8 mouse cellular contexts compared by ENCODE assay signal in genomic region chr11:118133752-118134169, GRCm38 (mm10). TPM values are rescaled to one million over a fixed set of nuclear protein-coding genes. Genes with fewer than 3 reads are reported as not detected.
DNase-seq lines count a peak whose midpoint lies in the region; ATAC-seq and TF ChIP-seq lines count a peak whose summit lies in the region.

No protein-coding gene starts in this region.

- H3K27ac ChIP-seq in lung, embryonic 14.5 days (ENCODE audit: low read depth): peak overlapping the region; percentile 36; the same call in 1 of the 2 replicates
- H3K27ac ChIP-seq in cerebellum, adult 2 months (ENCODE audit: insufficient read depth, low read length): no peak overlapping the region
- H3K27ac ChIP-seq in forebrain, embryonic 13.5 days: peak overlapping the region; percentile 61
- peak overlapping the region; percentile 51; the same call in 1 of the 2 replicates for H3K27ac ChIP-seq in intestine, embryonic 15.5 days

- H3K4me2 ChIP-seq in lung, embryonic 14.5 days: no peak overlapping the region
- H3K4me2 ChIP-seq in forebrain, embryonic 13.5 days: peak overlapping the region; percentile 5; the same call in 1 of the 2 replicates
- no peak overlapping the region for H3K4me2 ChIP-seq in intestine, embryonic 15.5 days (replicated peaks)

- WGBS in lung, embryonic 14.5 days: 28% methylated on average over 4 of the region's 4 CpGs
- WGBS in cerebellum, adult 2 months: 32% methylated on average over 4 of the region's 4 CpGs
- WGBS in forebrain, embryonic 13.5 days: 44% methylated on average over 4 of the region's 4 CpGs
- 24% methylated on average over 4 of the region's 4 CpGs for WGBS in intestine, embryonic 15.5 days

- no peaks in the 10 kb centered on the region for H3K36me3 ChIP-seq in lung, embryonic 14.5 days (ENCODE audit: insufficient read depth)
- no peaks in the 10 kb centered on the region for H3K36me3 ChIP-seq in forebrain, embryonic 13.5 days (ENCODE audit: poor library complexity, severe bottlenecking)
- H3K36me3 ChIP-seq in intestine, embryonic 15.5 days: no peaks in the 10 kb centered on the region

- no peaks in the 10 kb centered on the region for H3K9me3 ChIP-seq in lung, embryonic 14.5 days (ENCODE audit: low read depth, low read length)
- H3K9me3 ChIP-seq in forebrain, embryonic 13.5 days (replicated peaks): peaks cover 2% of the 10 kb centered on the region; the same call in 1 of the 2 replicates
- no peaks in the 10 kb centered on the region for H3K9me3 ChIP-seq in intestine, embryonic 15.5 days

- TF ChIP-seq POLR2A in cerebellum, adult 2 months (IDR thresholded peaks at IDR 0.05; ENCODE audit: borderline replicate concordance, insufficient read depth, low read length): no peak

- no peak overlapping the region for H3K4me3 ChIP-seq in lung, embryonic 14.5 days (ENCODE audit: low read depth, low read length)
- H3K4me3 ChIP-seq in cerebellum, adult 2 months (replicated peaks; ENCODE audit: insufficient read depth, low read depth, low read length): no peak overlapping the region
- no peak overlapping the region for H3K4me3 ChIP-seq in forebrain, embryonic 13.5 days
- no peak overlapping the region for H3K4me3 ChIP-seq in intestine, embryonic 15.5 days (replicated peaks)

- peak; percentile 70 for DNase-seq in lung, embryonic 14.5 days
- DNase-seq in lung, postnatal 14 days: no peak
- peak; percentile 53 to 61 for DNase-seq in cerebellum, adult 2 months
- DNase-seq in left cerebral cortex, adult 11 months (ENCODE audit: low spot score): no peak

- no peak overlapping the region for H3K9ac ChIP-seq in lung, embryonic 14.5 days
- H3K9ac ChIP-seq in forebrain, embryonic 13.5 days: no peak overlapping the region; the same call in 1 of the 2 replicates
- H3K9ac ChIP-seq in intestine, embryonic 15.5 days: no peak overlapping the region

- TF ChIP-seq CTCF in lung, embryonic 14.5 days (IDR thresholded peaks at IDR 0.05; ENCODE audit: low read depth): no peak
- peak; percentile 3; the same call in 1 of the 2 replicates for TF ChIP-seq CTCF in cerebellum, adult 2 months (IDR thresholded peaks at IDR 0.05; ENCODE audit: borderline replicate concordance, insufficient read depth, low read depth, low read length)

- H3K27me3 ChIP-seq in lung, embryonic 14.5 days (ENCODE audit: insufficient read depth, low read length): no peaks in the 10 kb centered on the region
- no peaks in the 10 kb centered on the region for H3K27me3 ChIP-seq in cerebellum, adult 2 months (ENCODE audit: control insufficient read depth, insufficient read depth, low read length)
- no peaks in the 10 kb centered on the region for H3K27me3 ChIP-seq in forebrain, embryonic 13.5 days
- no peaks in the 10 kb centered on the region for H3K27me3 ChIP-seq in intestine, embryonic 15.5 days (replicated peaks)

- peaks cover 11% of the 10 kb centered on the region; the same call in 1 of the 2 replicates for H3K4me1 ChIP-seq in lung, embryonic 14.5 days (ENCODE audit: insufficient read depth)
- peaks cover 36% of the 10 kb centered on the region for H3K4me1 ChIP-seq in cerebellum, adult 2 months (ENCODE audit: control insufficient read depth, insufficient read depth, low read length)
- peaks cover 17% of the 10 kb centered on the region for H3K4me1 ChIP-seq in forebrain, embryonic 13.5 days
- H3K4me1 ChIP-seq in intestine, embryonic 15.5 days (replicated peaks): peaks cover 20% of the 10 kb centered on the region

- ATAC-seq in lung, embryonic 14.5 days (ENCODE audit: insufficient read depth): peak; percentile 64; the same call in 1 of the 2 replicates
- ATAC-seq in forebrain, embryonic 13.5 days: peak; percentile 85
- ATAC-seq in intestine, embryonic 15.5 days: peak; percentile 85
- peak; percentile 79 for ATAC-seq in megakaryocyte-erythroid progenitor cell, adult 5-6 weeks (replicated peaks; ENCODE audit: low FRiP score, low TSS enrichment, poor library complexity, severe bottlenecking)
- ATAC-seq in frontal cortex, adult (ENCODE audit: low TSS enrichment): no peak

RNA-seq across cellular contexts. Expression of gene Dnah17, which starts 3.3 kb away (rescaled TPM):
- polyA plus RNA-seq in lung, embryonic 14.5 days (2014; fragmentation: Nextera tagmentation; extraction: Ambion mirVana): 0.11 and 0.29 TPM in 2 replicates
- polyA plus RNA-seq in cerebellum, adult 2 months (2012; rRNA removed): 0.03 and 0.07 TPM in 2 replicates
- polyA plus RNA-seq in forebrain, embryonic 13.5 days (2015; fragmentation: Nextera tagmentation; extraction: Ambion mirVana): 0.27 and 0.29 TPM in 2 replicates
- polyA plus RNA-seq in intestine, embryonic 15.5 days (2015; fragmentation: Nextera tagmentation; extraction: Ambion mirVana): 0.08 and 0.16 TPM in 2 replicates
- total RNA-seq in megakaryocyte-erythroid progenitor cell, adult 5-6 weeks (2014; fragmentation: Nextera tagmentation): 0.05 and 1.2 TPM in 2 replicates
- total RNA-seq in megakaryocyte-erythroid progenitor cell, adult 5-6 weeks (2017): 0.04 TPM in 1 of 2 replicates, not detected in the other

Comparison
In these comparisons a context has a peak if more than half of its experiments do, and no peak if none do; other contexts are left out.
1. DNase-seq: peak in lung, embryonic 14.5 days (single experiment) and cerebellum, adult 2 months (2 of 2); none in lung, postnatal 14 days (single experiment) and left cerebral cortex, adult 11 months (single experiment).